Mouse (Mus musculus): Measurements from ENCODE around the gene Taar9. TPM values are rescaled to one million over a fixed set of nuclear protein-coding genes. Genes with fewer than 3 reads are reported as not detected.
"Not testable (repeated sequence)": the region's sequence is repeated elsewhere in the genome, so short reads cannot be mapped to it uniquely, and the experiment has no call there.

Taar9 gene
- not detected in 2 replicates for total RNA-seq (2017)

- ATAC-seq (replicated peaks; ENCODE audit: low read depth, poor library complexity, severe bottlenecking) = not testable (repeated sequence)
Observed at GRCm38 (mm10) chr10:24109434-24109833, at the start of gene Taar9. TSS of gene Taar9 (minus strand) at chr10:24109534.

- no peak for ATAC-seq (replicated peaks; ENCODE audit: low read depth, poor library complexity, severe bottlenecking)
Observed at GRCm38 (mm10) chr10:24158470-24159254, 49.3 kb upstream of the Taar9 start.

- no peak for ATAC-seq (replicated peaks; ENCODE audit: low read depth, poor library complexity, severe bottlenecking)
Observed at GRCm38 (mm10) chr10:24150086-24150485, 40.8 kb upstream of the Taar9 start.

- peak; percentile 92 for ATAC-seq (replicated peaks; ENCODE audit: low read depth, poor library complexity, severe bottlenecking)
Observed at GRCm38 (mm10) chr10:24149135-24149781, 39.9 kb upstream of the Taar9 start, which contains the start of gene Stx7. TSS of gene Stx7 (plus strand) at chr10:24149302.

- ATAC-seq (replicated peaks; ENCODE audit: low read depth, poor library complexity, severe bottlenecking) = peak; percentile 97
Observed at GRCm38 (mm10) chr10:24142735-24143134, 33.4 kb upstream of the Taar9 start.

GRCm38 (mm10) chr10:24138623-24139261 lies 29.4 kb upstream of the Taar9 start:
- no peak for ATAC-seq (replicated peaks; ENCODE audit: low read depth, poor library complexity, severe bottlenecking)

DNA sequence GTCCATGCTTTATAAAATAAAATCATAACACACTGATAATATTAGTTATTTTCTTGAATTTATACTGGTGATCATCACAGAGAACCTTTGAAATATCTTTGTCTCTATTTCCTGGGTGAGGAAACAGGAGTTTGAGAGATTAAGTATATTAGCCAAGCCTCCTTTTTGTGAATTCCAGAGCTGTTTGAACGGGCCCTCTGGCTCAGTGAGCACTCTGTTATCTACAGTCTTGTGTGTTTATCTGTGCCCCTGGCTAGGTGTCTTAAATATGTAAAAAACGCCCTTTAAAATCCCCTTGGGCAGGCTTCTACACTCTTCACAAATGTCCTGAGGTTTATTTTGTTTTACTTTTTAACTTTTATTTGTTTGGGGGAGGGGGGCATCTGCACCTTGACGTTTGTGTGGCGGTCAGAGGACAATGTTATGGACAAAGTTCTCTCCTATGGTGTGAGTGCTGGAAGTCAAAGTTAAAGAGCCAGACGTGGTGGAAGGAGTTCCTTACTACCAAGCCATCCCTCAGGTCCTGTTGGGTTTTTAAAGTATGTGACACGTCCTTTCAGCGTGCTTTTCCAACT lies 24.8 kb upstream of the Taar9 start:
- ATAC-seq (replicated peaks; ENCODE audit: low read depth, poor library complexity, severe bottlenecking) = no peak

DNA sequence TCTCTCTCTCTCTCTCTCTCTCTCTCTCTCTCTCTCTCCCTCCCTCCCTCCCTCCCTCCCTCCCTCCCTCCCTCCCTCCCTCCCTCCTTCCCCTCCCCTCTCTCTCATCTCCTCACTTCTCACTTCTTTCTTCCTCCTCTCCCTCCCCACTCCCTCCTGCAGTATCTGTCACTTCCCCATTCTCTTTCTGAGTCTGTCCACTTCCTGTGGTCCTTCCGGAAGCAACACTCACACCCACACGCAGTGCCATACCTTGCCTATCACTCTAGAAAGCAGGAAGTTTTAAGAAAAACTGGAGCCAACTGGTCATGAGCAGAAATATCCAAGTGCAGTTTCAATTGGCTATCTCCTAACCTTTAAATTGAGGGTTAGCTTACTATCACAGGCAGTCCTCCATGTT lies 23.8 kb upstream of the Taar9 start:
- peak; percentile 97 for ATAC-seq (replicated peaks; ENCODE audit: low read depth, poor library complexity, severe bottlenecking)

DNA sequence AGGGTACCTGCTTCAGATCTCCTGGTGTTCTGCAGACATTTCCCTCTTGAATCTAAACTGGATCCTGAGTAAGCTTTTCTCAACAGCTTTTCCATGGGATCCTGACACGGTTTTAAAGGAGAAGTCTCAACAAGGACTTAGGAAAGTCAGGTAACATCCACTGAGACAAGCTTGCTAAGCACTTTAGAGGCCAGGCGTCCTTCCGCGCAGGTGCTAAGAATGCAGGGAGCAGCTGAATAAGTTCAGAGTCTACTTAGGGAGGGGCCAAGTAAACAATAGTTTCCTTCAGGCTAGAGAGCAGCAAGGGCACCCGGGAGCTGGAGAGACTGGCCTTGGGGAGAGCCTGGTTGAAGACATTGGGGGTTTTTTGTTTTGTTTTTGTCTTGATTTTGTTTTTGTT lies 22.9 kb upstream of the Taar9 start:
- ATAC-seq (replicated peaks; ENCODE audit: low read depth, poor library complexity, severe bottlenecking) = no peak

DNA sequence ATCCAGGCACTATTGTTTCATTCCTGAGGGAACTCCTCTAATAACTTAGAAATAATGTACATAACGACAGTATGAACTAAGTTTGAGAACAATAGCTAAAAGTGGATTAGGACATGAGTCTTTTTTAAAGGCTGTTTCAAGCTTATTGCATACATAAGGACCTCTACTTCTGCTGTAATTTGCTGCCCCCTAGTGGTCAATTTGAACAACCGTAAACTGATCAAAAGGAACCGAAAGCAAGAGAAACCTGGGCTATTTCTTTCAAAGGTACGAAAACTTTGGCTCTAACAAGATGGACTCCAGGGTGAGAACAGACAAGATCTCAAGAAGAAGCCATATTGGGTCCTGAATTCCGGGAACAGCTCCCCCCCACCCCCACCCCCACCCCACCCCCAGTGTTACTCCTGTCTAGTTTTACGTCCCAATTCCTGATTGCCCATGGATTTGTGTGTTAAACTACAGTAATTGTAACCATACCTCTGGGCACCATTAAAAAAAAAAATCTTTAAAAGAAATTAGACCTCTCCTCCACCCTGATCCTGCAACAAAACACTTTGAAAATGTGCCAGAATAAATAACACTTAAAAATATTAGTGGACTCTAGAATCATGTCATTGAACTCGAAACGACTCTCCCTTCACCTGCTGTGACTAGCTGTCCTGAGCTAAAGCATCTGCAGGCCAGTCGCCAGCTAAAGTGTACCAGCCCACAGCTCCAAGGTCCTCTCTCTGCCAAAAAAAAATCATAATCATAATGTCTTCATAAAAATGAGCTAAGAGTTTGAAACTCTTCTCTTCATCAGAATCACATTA lies 22.3 kb upstream of the Taar9 start:
- ATAC-seq (replicated peaks; ENCODE audit: low read depth, poor library complexity, severe bottlenecking) = peak; percentile 77

DNA sequence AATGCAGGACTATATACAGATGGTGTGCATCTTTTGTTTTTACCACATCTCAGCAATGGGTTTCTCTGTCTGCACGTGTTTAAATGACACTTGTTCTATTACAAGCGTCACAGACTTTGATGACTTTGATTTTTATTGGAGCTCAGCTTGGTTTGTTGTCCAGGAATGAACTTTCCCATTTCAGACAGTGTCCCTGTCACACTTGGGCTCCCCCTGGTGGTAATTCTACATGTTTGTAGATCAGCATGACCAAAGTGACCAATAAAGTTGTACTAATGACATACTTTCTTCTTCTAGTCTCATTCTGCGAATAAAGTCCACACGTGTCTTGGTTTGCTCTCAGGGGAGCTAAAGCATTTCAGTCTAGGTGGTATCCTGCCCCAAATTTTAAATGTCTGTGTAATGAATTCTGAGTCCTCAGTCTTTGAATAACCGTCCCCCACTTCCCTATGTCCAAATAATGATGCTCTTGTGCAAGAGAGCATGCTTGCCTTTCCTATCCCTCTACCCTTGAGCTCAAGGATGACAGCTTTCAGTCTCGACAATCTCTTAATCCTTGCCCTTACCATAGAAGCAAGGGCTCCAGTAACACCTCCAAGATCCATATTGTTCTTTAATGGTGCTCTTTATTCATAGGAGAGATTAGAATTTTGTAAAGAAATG lies 1.9 kb upstream of the Taar9 start:
- ATAC-seq (replicated peaks; ENCODE audit: low read depth, poor library complexity, severe bottlenecking) = peak; percentile 71; the same call in 1 of the 2 replicates

DNA sequence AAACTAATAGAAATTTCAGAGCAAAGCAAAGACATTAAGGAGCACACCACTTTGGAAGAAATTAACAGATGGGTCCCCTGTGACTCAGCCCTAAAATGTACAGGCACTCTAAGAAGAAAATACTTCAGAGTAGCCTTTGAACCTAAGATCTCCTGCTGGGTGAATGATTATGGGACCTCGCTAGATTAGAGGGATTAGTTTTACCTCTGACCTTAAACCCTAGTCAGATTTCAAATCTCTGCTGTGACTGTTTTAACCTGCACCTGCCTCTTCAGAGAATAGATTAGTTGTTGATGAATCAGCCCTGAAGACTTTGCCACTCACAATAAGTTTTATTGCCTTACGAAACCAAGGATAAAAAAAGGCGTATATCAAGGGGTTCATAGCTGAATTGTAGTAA lies 1.1 kb downstream of the Taar9 start:
- no peak for ATAC-seq (replicated peaks; ENCODE audit: low read depth, poor library complexity, severe bottlenecking)

GRCm38 (mm10) chr10:24107747-24108146 lies 1.6 kb downstream of the Taar9 start:
- ATAC-seq (replicated peaks; ENCODE audit: low read depth, poor library complexity, severe bottlenecking) = 0 out of 2 replicates have a peak, but pooled peaks have one; percentile 50

- not testable (repeated sequence) for ATAC-seq (replicated peaks; ENCODE audit: low read depth, poor library complexity, severe bottlenecking)
Observed at GRCm38 (mm10) chr10:24103299-24103698, 6.0 kb downstream of the Taar9 start.

GRCm38 (mm10) chr10:24101812-24102211 lies 7.5 kb downstream of the Taar9 start, which contains the start of gene Taar8c:
TSS of gene Taar8c (minus strand) at chr10:24101912.
- ATAC-seq (replicated peaks; ENCODE audit: low read depth, poor library complexity, severe bottlenecking) = not testable (repeated sequence)

GRCm38 (mm10) chr10:24097010-24097409 lies 12.3 kb downstream of the Taar9 start:
- ATAC-seq (replicated peaks; ENCODE audit: low read depth, poor library complexity, severe bottlenecking) = not testable (repeated sequence)

GRCm38 (mm10) chr10:24092194-24092593 lies 17.1 kb downstream of the Taar9 start, which contains the start of gene Taar8b:
TSS of gene Taar8b (minus strand) at chr10:24092294.
- no peak for ATAC-seq (replicated peaks; ENCODE audit: low read depth, poor library complexity, severe bottlenecking)

DNA sequence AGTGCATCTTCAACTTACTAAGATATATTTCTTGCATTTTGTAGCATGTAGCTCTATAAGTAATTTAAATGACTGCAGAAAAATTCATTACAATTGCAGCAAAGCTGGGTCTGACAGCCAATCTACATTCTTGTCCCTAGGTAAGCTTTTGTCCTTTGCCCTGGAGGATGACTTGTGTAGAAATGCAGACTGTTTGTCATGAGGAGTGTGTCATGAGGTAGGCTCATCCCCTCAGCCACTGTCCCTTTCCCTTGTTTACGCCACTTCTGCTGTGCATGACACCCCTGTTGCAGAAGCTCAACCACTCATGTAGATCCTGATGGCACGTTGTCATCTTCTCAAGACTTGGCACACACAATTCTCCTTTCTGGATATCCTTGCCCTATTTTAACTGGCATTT lies 22.2 kb downstream of the Taar9 start:
- no peak for ATAC-seq (replicated peaks; ENCODE audit: low read depth, poor library complexity, severe bottlenecking)

- ATAC-seq (replicated peaks; ENCODE audit: low read depth, poor library complexity, severe bottlenecking) = no peak
Observed at GRCm38 (mm10) chr10:24086555-24086954, 22.8 kb downstream of the Taar9 start.
